Mouse (Mus musculus) MEL (cell line): ENCODE measurements at regions not wholly inside any gene's neighbourhood (a gene's known extent, or its start where the extent isn't known, plus 50 kb on each side); places are given as distances from the start of the nearest gene placed in this dataset.

Experiments
- DNase-seq: peaks from one replicate; pipeline ENCODE4 v3.0.0; 2011; ENCODE audit warnings: low read depth, low spot score
- H3K27ac ChIP-seq: 2 replicates; pipeline ENCODE4 v1.5.1; 2012; ENCODE audit warnings: low read depth, mild to moderate bottlenecking, control low read depth, low read length, moderate library complexity; ENCODE audit not compliant: control insufficient read depth
- H3K27me3 ChIP-seq, 2 experiments: fragments of 150-350 bp in 1 of 2; sonication (generic) in 1 of 2; 2 replicates each; pipeline ENCODE4 v1.6.1; 2012; ENCODE audit warnings: low read length in 2 of 2, mild to moderate bottlenecking in 2 of 2, improper control_type of control experiment in 1 of 2, moderate library complexity in 1 of 2; ENCODE audit not compliant: insufficient read depth in 2 of 2, control insufficient read depth in 1 of 2
- H3K36me3 ChIP-seq, 2 experiments: 2 replicates each; pipeline ENCODE4 v1.6.1; 2012 to 2014; ENCODE audit warnings: low read length in 2 of 2, improper control_type of control experiment in 1 of 2, inconsistent platforms in 1 of 2, mild to moderate bottlenecking in 1 of 2; ENCODE audit not compliant: insufficient read depth in 2 of 2, control insufficient read depth in 1 of 2
- H3K4me1 ChIP-seq, 2 experiments: fragments of 150-350 bp in 1 of 2; sonication (generic) in 1 of 2; 2 replicates each; pipeline ENCODE4 v1.6.1; 2012; ENCODE audit warnings: low read length in 2 of 2, improper control_type of control experiment in 1 of 2, mild to moderate bottlenecking in 1 of 2; ENCODE audit not compliant: insufficient read depth in 2 of 2, control insufficient read depth in 1 of 2
- H3K4me3 ChIP-seq, 2 experiments: fragments of 150-350 bp in 1 of 2; sonication (generic) in 1 of 2; 2 replicates each; pipeline ENCODE4 v1.5.1; 2012; ENCODE audit warnings: low read depth in 2 of 2, low read length in 2 of 2, mild to moderate bottlenecking in 2 of 2, moderate library complexity in 2 of 2, control low read depth in 1 of 2, improper control_type of control experiment in 1 of 2; ENCODE audit not compliant: control insufficient read depth in 1 of 2, insufficient read depth in 1 of 2
- H3K79me2 ChIP-seq: 2 replicates; pipeline ENCODE4 v1.6.1; 2012; ENCODE audit warnings: mild to moderate bottlenecking, low read length, moderate library complexity; ENCODE audit not compliant: control insufficient read depth, poor library complexity, insufficient read depth
- H3K9ac ChIP-seq: 2 replicates; pipeline ENCODE4 v1.6.1; 2012; ENCODE audit warnings: low read depth, mild to moderate bottlenecking, control low read depth, low read length, moderate library complexity; ENCODE audit not compliant: control insufficient read depth, poor library complexity, severe bottlenecking
- H3K9me3 ChIP-seq: fragments of 150-350 bp; sonication (generic); replicated peaks from 2 replicates; pipeline ENCODE4 v1.6.1; 2012; ENCODE audit warnings: mild to moderate bottlenecking, low read length, improper control_type of control experiment, moderate library complexity; ENCODE audit not compliant: insufficient read depth
- BHLHE40 ChIP-seq: IDR thresholded peaks from 2 replicates; pipeline ENCODE4 v1.6.1; 2012; ENCODE audit warnings: low read depth, mild to moderate bottlenecking, inconsistent platforms, low read length, improper control_type of control experiment, borderline replicate concordance
- CTCF ChIP-seq, 3 experiments: IDR thresholded peaks in 2 of 3; conservative IDR thresholded peaks in 1 of 3; 2 replicates each; pipeline ENCODE4 v1.5.1; 2011 to 2012; ENCODE audit warnings: low read length in 3 of 3, low read depth in 2 of 3, mild to moderate bottlenecking in 2 of 3, improper control_type of control experiment in 1 of 3, inconsistent platforms in 1 of 3, mixed read lengths in 1 of 3, moderate library complexity in 1 of 3; ENCODE audit not compliant: control insufficient read depth in 1 of 3, insufficient read depth in 1 of 3, poor library complexity in 1 of 3, severe bottlenecking in 1 of 3
- ETS1 ChIP-seq: IDR thresholded peaks from 2 replicates; pipeline ENCODE4 v1.6.1; 2012; ENCODE audit warnings: low read depth, mild to moderate bottlenecking, inconsistent platforms, low read length, improper control_type of control experiment, moderate library complexity
- KAT2A ChIP-seq: conservative IDR thresholded peaks from 2 replicates; pipeline ENCODE4 v1.6.1; 2012; ENCODE audit warnings: low read depth, low read length, improper control_type of control experiment, inconsistent platforms
- MAX ChIP-seq: IDR thresholded peaks from 2 replicates; pipeline ENCODE4 v1.6.1; 2011; ENCODE audit warnings: low read length, improper control_type of control experiment
- MAZ ChIP-seq: IDR thresholded peaks from 2 replicates; pipeline ENCODE4 v1.6.1; 2012; ENCODE audit warnings: low read depth, mild to moderate bottlenecking, inconsistent platforms, low read length, improper control_type of control experiment
- MEF2A ChIP-seq: IDR thresholded peaks from 2 replicates; pipeline ENCODE4 v1.6.1; 2014; ENCODE audit warnings: low read depth, mild to moderate bottlenecking, inconsistent platforms, low read length, improper control_type of control experiment; ENCODE audit not compliant: poor library complexity, insufficient replicate concordance, severe bottlenecking; ENCODE audit errors: extremely low read depth
- MYB ChIP-seq: IDR thresholded peaks from 2 replicates; pipeline ENCODE4 v1.6.1; 2011; ENCODE audit warnings: mild to moderate bottlenecking, low read depth, low read length, improper control_type of control experiment
- NELFE ChIP-seq: IDR thresholded peaks from 2 replicates; pipeline ENCODE4 v1.6.1; 2011; ENCODE audit warnings: low read depth, low read length, improper control_type of control experiment
- NRF1 ChIP-seq: IDR thresholded peaks from 2 replicates; pipeline ENCODE4 v1.6.1; 2014; ENCODE audit warnings: low read depth, mild to moderate bottlenecking, inconsistent platforms, low read length, improper control_type of control experiment, moderate library complexity; ENCODE audit not compliant: poor library complexity, insufficient read depth, severe bottlenecking
- POLR2A ChIP-seq, 2 experiments: IDR thresholded peaks; 2 replicates each; pipeline ENCODE4 v1.6.1; 2011 to 2012; ENCODE audit warnings: low read length in 2 of 2, mild to moderate bottlenecking in 2 of 2, control low read depth in 1 of 2, improper control_type of control experiment in 1 of 2, low read depth in 1 of 2, moderate library complexity in 1 of 2; ENCODE audit not compliant: control insufficient read depth in 1 of 2, insufficient read depth in 1 of 2, poor library complexity in 1 of 2
- POLR2AphosphoS5 ChIP-seq: IDR thresholded peaks from 2 replicates; pipeline ENCODE4 v1.6.1; 2012; ENCODE audit warnings: low read depth, borderline replicate concordance, mild to moderate bottlenecking, inconsistent platforms, low read length, moderate library complexity, mixed read lengths
- RAD21 ChIP-seq: IDR thresholded peaks from 2 replicates; pipeline ENCODE4 v1.6.1; 2011; ENCODE audit warnings: mild to moderate bottlenecking, low read depth, low read length, improper control_type of control experiment
- SMC3 ChIP-seq: IDR thresholded peaks from 2 replicates; pipeline ENCODE4 v1.6.1; 2011; ENCODE audit warnings: low read depth, low read length, improper control_type of control experiment
- TAL1 ChIP-seq: IDR thresholded peaks from 2 replicates; pipeline ENCODE4 v1.6.1; 2012; ENCODE audit warnings: mild to moderate bottlenecking, inconsistent platforms, low read length, moderate library complexity, mixed read lengths
- ZC3H11A ChIP-seq: IDR thresholded peaks from 2 replicates; pipeline ENCODE4 v1.6.1; 2012; ENCODE audit warnings: low read depth, mild to moderate bottlenecking, inconsistent platforms, low read length, improper control_type of control experiment
- ZKSCAN1 ChIP-seq: IDR thresholded peaks from 2 replicates; pipeline ENCODE4 v1.6.1; 2012; ENCODE audit warnings: low read depth, mild to moderate bottlenecking, inconsistent platforms, low read length, improper control_type of control experiment, moderate library complexity
- ZMIZ1 ChIP-seq: IDR thresholded peaks from 2 replicates; pipeline ENCODE4 v1.6.1; 2012; ENCODE audit warnings: low read depth, mild to moderate bottlenecking, inconsistent platforms, low read length, improper control_type of control experiment, moderate library complexity
- ZNF384 ChIP-seq: IDR thresholded peaks from 2 replicates; pipeline ENCODE4 v1.6.1; 2012; ENCODE audit warnings: low read depth, mild to moderate bottlenecking, inconsistent platforms, low read length, improper control_type of control experiment

DNA sequence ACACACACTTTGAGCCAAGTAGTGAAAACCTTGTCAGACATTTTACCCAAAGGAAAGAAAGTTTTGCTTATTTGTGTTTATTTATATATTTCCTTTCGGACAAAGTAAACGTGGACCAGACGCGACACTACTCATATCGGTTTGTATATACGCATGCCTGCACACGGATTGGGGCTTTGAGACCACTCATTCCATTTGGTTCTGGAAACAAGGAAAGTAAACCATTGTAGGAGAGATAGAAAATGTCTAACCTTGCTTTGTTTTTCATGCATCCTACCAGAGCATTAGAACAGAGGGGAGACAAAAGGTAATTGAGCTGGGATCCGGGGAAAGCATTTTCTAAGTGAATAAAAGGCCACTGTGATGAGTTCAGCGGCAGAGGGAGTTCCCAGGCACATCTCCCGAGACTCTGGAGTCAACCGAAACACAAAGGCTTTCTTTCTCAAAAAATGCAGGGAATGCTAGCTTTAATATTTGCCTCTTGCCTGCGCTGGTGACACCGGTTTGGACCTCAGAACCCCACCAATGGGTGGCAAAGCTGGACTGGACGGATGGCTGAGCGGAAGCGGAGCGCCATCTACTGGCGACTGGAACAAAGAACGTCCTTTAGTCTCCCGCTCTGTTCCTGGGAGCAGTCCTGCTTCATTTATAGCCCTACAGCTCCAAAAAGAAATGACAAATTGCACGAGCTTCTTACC, 179.0 kb upstream of the Prr30 start:
- Histone ChIP-seq H3K4me3 (no peak overlapping the region), H3K4me1 (no peaks in the 10 kb centered on the region), H3K9ac (no peak overlapping the region), H3K79me2 (no peaks in the 10 kb centered on the region), H3K36me3 (no peaks in the 10 kb centered on the region), H3K27me3 (no peaks in the 10 kb centered on the region), H3K9me3 (no peaks in the 10 kb centered on the region), H3K27ac (no peak overlapping the region)
- peak; percentile 5 for DNase-seq
- TF ChIP-seq ZC3H11A (peak; percentile 20; the same call in 1 of the 2 replicates), SMC3 (peak; percentile 37), NELFE (no peak), CTCF (IDR thresholded peaks at IDR 0.05 in 2 of 3, conservative IDR thresholded peaks at IDR 0.05 in 1 of 3; ENCODE audit: control insufficient read depth in 1 of 3, insufficient read depth in 1 of 3, low read depth in 2 of 3, low read length in 3 of 3, poor library complexity in 1 of 3, severe bottlenecking in 1 of 3) (peak; percentile 27 to 73 (median 48); a peak in 5 of 6 replicates), RAD21 (peak; percentile 46)

- Histone ChIP-seq H3K9me3 (no peaks in the 10 kb centered on the region), H3K79me2 (no peaks in the 10 kb centered on the region), H3K4me1 (no peaks in the 10 kb centered on the region), H3K27me3 (no peaks in the 10 kb centered on the region), H3K4me3 (no peak overlapping the region), H3K9ac (no peak overlapping the region), H3K36me3 (no peaks in the 10 kb centered on the region), H3K27ac (no peak overlapping the region)
- TF ChIP-seq MAX (no peak), ZMIZ1 (no peak), ZC3H11A (no peak), MEF2A (no peak), MAZ (no peak), MYB (no peak), POLR2AphosphoS5 (no peak), ZNF384 (no peak), POLR2A (IDR thresholded peaks at IDR 0.05; ENCODE audit: control insufficient read depth in 1 of 2, insufficient read depth in 1 of 2, low read depth in 1 of 2, low read length in 2 of 2, poor library complexity in 1 of 2) (no peak), KAT2A (no peak), NRF1 (no peak), TAL1 (no peak), BHLHE40 (no peak), ZKSCAN1 (no peak), SMC3 (no peak), ETS1 (no peak)
- DNase-seq = no peak
Measured at GRCm38 (mm10) chr14:101378545-101378944, 178.4 kb upstream of the Prr30 start.
